Mouse (Mus musculus): ENCODE data around the gene Uimc1. TPM values are rescaled to one million over a fixed set of nuclear protein-coding genes. Genes with fewer than 3 reads are reported as not detected.

The Uimc1 gene
- polyA plus RNA-seq, 1 experiment = 8.7 TPM

- no peak for TF ChIP-seq POLR2A (IDR thresholded peaks at IDR 0.05; ENCODE audit: control insufficient read depth, extremely low read depth, insufficient read depth, low read length, poor library complexity)
- no peak for TF ChIP-seq CTCF (IDR thresholded peaks at IDR 0.05; ENCODE audit: borderline replicate concordance, control insufficient read depth, extremely low read depth, insufficient read depth, low read length, poor library complexity)
- peaks cover 12% of the 10 kb centered on the region for H3K4me1 ChIP-seq (replicated peaks; ENCODE audit: control insufficient read depth, insufficient read depth, low read length)
- no peak for DNase-seq
- no peak overlapping the region for H3K4me3 ChIP-seq (ENCODE audit: control insufficient read depth, insufficient read depth, low read length)
- H3K27me3 ChIP-seq (ENCODE audit: control insufficient read depth, insufficient read depth, low read length) = no peaks in the 10 kb centered on the region
- no peak overlapping the region for H3K27ac ChIP-seq (ENCODE audit: control insufficient read depth, insufficient read depth, low read length)
- no peaks in the 10 kb centered on the region for H3K36me3 ChIP-seq (ENCODE audit: control insufficient read depth, insufficient read depth, low read length)
- 87% methylated on average over 7 of the region's 7 CpGs for WGBS
Observed at GRCm38 (mm10) chr13:54992215-54992614, 107.9 kb downstream of the Uimc1 start.

GRCm38 (mm10) chr13:54988181-54988760, 111.8 kb downstream of the Uimc1 start:
- Histone ChIP-seq H3K27ac (ENCODE audit: control insufficient read depth, insufficient read depth, low read length) (no peak overlapping the region; the same call in 1 of the 2 replicates), H3K4me3 (ENCODE audit: control insufficient read depth, insufficient read depth, low read length) (no peak overlapping the region), H3K4me1 (replicated peaks; ENCODE audit: control insufficient read depth, insufficient read depth, low read length) (peaks cover 15% of the 10 kb centered on the region), H3K27me3 (ENCODE audit: control insufficient read depth, insufficient read depth, low read length) (no peaks in the 10 kb centered on the region), H3K36me3 (ENCODE audit: control insufficient read depth, insufficient read depth, low read length) (no peaks in the 10 kb centered on the region)
- DNase-seq = no peak
- 24% methylated on average over 7 of the region's 7 CpGs for WGBS
- TF ChIP-seq CTCF (IDR thresholded peaks at IDR 0.05; ENCODE audit: borderline replicate concordance, control insufficient read depth, extremely low read depth, insufficient read depth, low read length, poor library complexity) = no peak
- no peak for TF ChIP-seq POLR2A (IDR thresholded peaks at IDR 0.05; ENCODE audit: control insufficient read depth, extremely low read depth, insufficient read depth, low read length, poor library complexity)

GRCm38 (mm10) chr13:54987405-54987804, 112.7 kb downstream of the Uimc1 start:
- no peak overlapping the region for H3K4me3 ChIP-seq (ENCODE audit: control insufficient read depth, insufficient read depth, low read length)
- 92% methylated on average over 9 of the region's 9 CpGs for WGBS
- H3K36me3 ChIP-seq (ENCODE audit: control insufficient read depth, insufficient read depth, low read length) = no peaks in the 10 kb centered on the region
- H3K27ac ChIP-seq (ENCODE audit: control insufficient read depth, insufficient read depth, low read length) = no peak overlapping the region
- H3K4me1 ChIP-seq (replicated peaks; ENCODE audit: control insufficient read depth, insufficient read depth, low read length) = peaks cover 15% of the 10 kb centered on the region
- H3K27me3 ChIP-seq (ENCODE audit: control insufficient read depth, insufficient read depth, low read length) = no peaks in the 10 kb centered on the region
- no peak for TF ChIP-seq CTCF (IDR thresholded peaks at IDR 0.05; ENCODE audit: borderline replicate concordance, control insufficient read depth, extremely low read depth, insufficient read depth, low read length, poor library complexity)
- no peak for TF ChIP-seq POLR2A (IDR thresholded peaks at IDR 0.05; ENCODE audit: control insufficient read depth, extremely low read depth, insufficient read depth, low read length, poor library complexity)
- DNase-seq = no peak

DNA sequence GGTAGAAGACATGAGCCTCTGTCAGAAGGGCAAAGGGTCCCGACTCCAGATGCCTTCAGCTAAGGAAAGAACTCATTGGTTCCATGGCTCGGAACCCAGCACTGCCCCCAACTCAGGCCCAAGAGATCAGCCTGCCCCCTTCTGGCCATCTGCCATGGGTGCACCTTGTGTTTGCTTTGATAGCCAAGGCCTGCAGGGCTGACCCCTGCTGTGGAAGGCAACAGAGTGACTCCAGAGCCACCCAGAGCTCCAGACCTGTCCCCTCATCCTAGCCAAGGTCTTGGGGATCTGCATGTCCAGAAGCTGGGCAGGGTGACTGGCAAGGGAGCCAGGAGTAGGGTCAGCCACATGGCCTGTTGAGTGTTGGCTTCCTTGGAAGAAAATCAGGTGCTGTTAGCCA, 116.5 kb downstream of the Uimc1 start:
- no peaks in the 10 kb centered on the region for H3K27me3 ChIP-seq (ENCODE audit: control insufficient read depth, insufficient read depth, low read length)
- no peak for DNase-seq
- no peak overlapping the region for H3K27ac ChIP-seq (ENCODE audit: control insufficient read depth, insufficient read depth, low read length)
- H3K36me3 ChIP-seq (ENCODE audit: control insufficient read depth, insufficient read depth, low read length) = no peaks in the 10 kb centered on the region
- WGBS = 72% methylated on average over 2 of the region's 2 CpGs
- H3K4me1 ChIP-seq (replicated peaks; ENCODE audit: control insufficient read depth, insufficient read depth, low read length) = peaks cover 13% of the 10 kb centered on the region
- no peak overlapping the region for H3K4me3 ChIP-seq (ENCODE audit: control insufficient read depth, insufficient read depth, low read length)
- TF ChIP-seq CTCF (IDR thresholded peaks at IDR 0.05; ENCODE audit: borderline replicate concordance, control insufficient read depth, extremely low read depth, insufficient read depth, low read length, poor library complexity) (no peak), POLR2A (IDR thresholded peaks at IDR 0.05; ENCODE audit: control insufficient read depth, extremely low read depth, insufficient read depth, low read length, poor library complexity) (no peak)

- peaks cover 8% of the 10 kb centered on the region for H3K4me1 ChIP-seq (replicated peaks; ENCODE audit: control insufficient read depth, insufficient read depth, low read length)
- H3K36me3 ChIP-seq (ENCODE audit: control insufficient read depth, insufficient read depth, low read length) = no peaks in the 10 kb centered on the region
- TF ChIP-seq CTCF (IDR thresholded peaks at IDR 0.05; ENCODE audit: borderline replicate concordance, control insufficient read depth, extremely low read depth, insufficient read depth, low read length, poor library complexity) = no peak
- no peak for TF ChIP-seq POLR2A (IDR thresholded peaks at IDR 0.05; ENCODE audit: control insufficient read depth, extremely low read depth, insufficient read depth, low read length, poor library complexity)
- WGBS = 23% methylated on average over 8 of the region's 8 CpGs
- H3K27ac ChIP-seq (ENCODE audit: control insufficient read depth, insufficient read depth, low read length) = no peak overlapping the region
- no peaks in the 10 kb centered on the region for H3K27me3 ChIP-seq (ENCODE audit: control insufficient read depth, insufficient read depth, low read length)
- no peak overlapping the region for H3K4me3 ChIP-seq (ENCODE audit: control insufficient read depth, insufficient read depth, low read length)
- no peak for DNase-seq
Observed at GRCm38 (mm10) chr13:54983001-54983400, 117.1 kb downstream of the Uimc1 start.

DNA sequence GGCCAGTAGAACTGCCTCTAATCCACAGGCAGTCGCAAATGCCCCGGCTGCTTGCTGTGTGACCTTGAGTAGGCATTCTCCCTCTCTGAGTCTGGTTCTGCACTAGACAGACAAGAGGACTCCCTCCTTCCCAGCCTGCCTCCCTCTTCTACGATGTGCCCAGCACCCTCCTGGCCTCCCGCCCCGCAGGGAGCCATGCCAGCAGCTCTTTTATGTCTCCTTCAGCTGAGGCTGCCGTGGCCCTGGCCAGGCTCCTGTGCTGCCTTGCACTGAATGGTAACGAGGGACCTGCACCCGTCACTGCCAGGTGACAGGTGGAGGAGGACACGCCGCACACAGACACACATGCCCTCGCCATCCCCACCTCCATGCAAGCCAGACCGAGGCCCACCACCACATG, 119.1 kb downstream of the Uimc1 start:
- WGBS = 92% methylated on average over 12 of the region's 12 CpGs
- DNase-seq = no peak
- Histone ChIP-seq H3K27me3 (ENCODE audit: control insufficient read depth, insufficient read depth, low read length) (no peaks in the 10 kb centered on the region), H3K27ac (ENCODE audit: control insufficient read depth, insufficient read depth, low read length) (no peak overlapping the region), H3K36me3 (ENCODE audit: control insufficient read depth, insufficient read depth, low read length) (no peaks in the 10 kb centered on the region), H3K4me3 (ENCODE audit: control insufficient read depth, insufficient read depth, low read length) (no peak overlapping the region), H3K4me1 (replicated peaks; ENCODE audit: control insufficient read depth, insufficient read depth, low read length) (peaks cover 3% of the 10 kb centered on the region; the same call in 1 of the 2 replicates)
- TF ChIP-seq POLR2A (IDR thresholded peaks at IDR 0.05; ENCODE audit: control insufficient read depth, extremely low read depth, insufficient read depth, low read length, poor library complexity) = no peak
- TF ChIP-seq CTCF (IDR thresholded peaks at IDR 0.05; ENCODE audit: borderline replicate concordance, control insufficient read depth, extremely low read depth, insufficient read depth, low read length, poor library complexity) = no peak

- Histone ChIP-seq H3K27me3 (ENCODE audit: control insufficient read depth, insufficient read depth, low read length) (no peaks in the 10 kb centered on the region), H3K4me1 (replicated peaks; ENCODE audit: control insufficient read depth, insufficient read depth, low read length) (no peaks in the 10 kb centered on the region), H3K36me3 (ENCODE audit: control insufficient read depth, insufficient read depth, low read length) (no peaks in the 10 kb centered on the region), H3K27ac (ENCODE audit: control insufficient read depth, insufficient read depth, low read length) (no peak overlapping the region), H3K4me3 (ENCODE audit: control insufficient read depth, insufficient read depth, low read length) (no peak overlapping the region)
- TF ChIP-seq CTCF (IDR thresholded peaks at IDR 0.05; ENCODE audit: borderline replicate concordance, control insufficient read depth, extremely low read depth, insufficient read depth, low read length, poor library complexity) = no peak
- TF ChIP-seq POLR2A (IDR thresholded peaks at IDR 0.05; ENCODE audit: control insufficient read depth, extremely low read depth, insufficient read depth, low read length, poor library complexity) = no peak
- WGBS = 82% methylated on average over 8 of the region's 8 CpGs
- no peak for DNase-seq
Observed at GRCm38 (mm10) chr13:54978804-54979203, 121.3 kb downstream of the Uimc1 start.

Other genes starting within 250 kb of the Uimc1 start
- 3.1 and 5.9 TPM in 2 replicates for gene Unc5a, start 150.9 kb downstream of the Uimc1 start, polyA plus RNA-seq (2012; rRNA removed)
- gene Hk3, start 78.9 kb downstream of the Uimc1 start, polyA plus RNA-seq (2012; rRNA removed) = 3.5 and 4.1 TPM in 2 replicates
- gene Zfp346, start 5.0 kb upstream of the Uimc1 start, polyA plus RNA-seq (2012; rRNA removed) = 32.2 and 38.7 TPM in 2 replicates
- gene Gm17617, start 33.2 kb upstream of the Uimc1 start, polyA plus RNA-seq (2012; rRNA removed) = not detected in 2 replicates
- 0.50 and 0.63 TPM in 2 replicates for gene Fgfr4, start 52.3 kb upstream of the Uimc1 start, polyA plus RNA-seq (2012; rRNA removed)
- 32.8 and 38.6 TPM in 2 replicates for gene Nsd1, start 109.5 kb upstream of the Uimc1 start, polyA plus RNA-seq (2012; rRNA removed)
- gene Prelid1, start 220.2 kb upstream of the Uimc1 start, polyA plus RNA-seq (2012; rRNA removed) = 493 and 534 TPM in 2 replicates
- gene Rab24, start 221.6 kb upstream of the Uimc1 start, polyA plus RNA-seq (2012; rRNA removed) = 112 and 119 TPM in 2 replicates
- gene Mxd3, start 229.5 kb upstream of the Uimc1 start, polyA plus RNA-seq (2012; rRNA removed) = 122 and 153 TPM in 2 replicates